Mouse (Mus musculus) right cerebral cortex, postnatal 4 days (tissue): ENCODE results near the gene Col15a1.

Source experiments
- DNase-seq: peaks from one replicate; pipeline ENCODE4 v3.0.0-alpha.2; 2022

Col15a1 gene

DNA sequence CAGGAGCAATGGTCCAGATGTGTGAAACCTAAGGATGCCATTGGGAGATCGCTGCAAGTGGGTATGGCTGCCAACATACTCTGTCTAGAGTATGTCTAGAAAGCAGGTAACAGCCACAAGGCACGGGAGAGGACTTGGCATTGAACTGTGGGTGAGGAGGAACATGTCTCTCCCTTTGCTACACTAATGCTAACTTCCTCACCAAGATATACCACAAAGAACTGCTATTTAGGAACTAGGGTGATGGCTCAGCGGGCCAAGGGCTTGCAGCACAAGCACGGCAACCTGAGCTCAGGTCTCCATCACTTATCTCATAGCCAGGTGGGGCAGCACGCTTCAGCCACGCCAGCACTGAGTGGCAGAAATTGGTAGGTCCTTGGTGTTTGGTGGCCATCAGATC is 103.5 kb downstream of the Col15a1 start:
- DNase-seq, result no peak

DNA sequence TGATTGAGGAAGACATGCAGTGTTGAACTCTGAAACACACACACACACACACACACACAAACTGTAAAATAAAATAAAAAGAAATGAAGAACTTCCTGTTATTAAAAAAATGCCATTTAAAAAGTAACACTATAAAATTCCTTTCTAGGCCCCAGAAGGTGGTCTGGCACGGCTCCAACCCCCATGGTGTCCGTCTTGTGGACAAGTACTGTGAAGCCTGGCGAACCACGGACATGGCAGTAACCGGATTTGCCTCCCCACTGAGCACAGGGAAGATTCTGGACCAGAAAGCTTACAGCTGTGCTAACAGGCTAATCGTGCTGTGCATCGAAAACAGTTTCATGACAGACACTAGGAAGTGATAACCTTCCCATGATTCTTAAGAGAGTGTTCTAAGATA is 104.0 kb downstream of the Col15a1 start:
- peak; percentile 42 for DNase-seq

DNA sequence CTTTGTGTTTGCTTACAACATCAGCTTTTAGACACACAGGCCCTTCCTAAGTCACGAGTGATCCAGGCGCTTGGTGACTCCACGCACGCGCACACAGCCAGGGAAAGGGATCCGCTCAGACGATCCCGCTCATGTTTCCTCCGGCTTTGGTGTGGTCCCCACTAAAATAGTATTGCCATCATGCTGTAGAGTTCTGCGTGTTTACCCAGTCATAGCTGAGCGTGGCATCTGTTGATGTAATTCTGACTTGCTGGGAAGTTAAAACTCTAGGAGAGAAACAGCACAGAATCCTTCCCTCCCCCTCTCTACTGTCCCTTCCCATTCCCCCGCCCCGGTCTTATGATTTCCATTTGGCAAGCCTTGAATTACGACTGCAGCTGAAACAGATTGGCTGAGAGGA is 104.7 kb downstream of the Col15a1 start:
- peak; percentile 59 for DNase-seq

DNA sequence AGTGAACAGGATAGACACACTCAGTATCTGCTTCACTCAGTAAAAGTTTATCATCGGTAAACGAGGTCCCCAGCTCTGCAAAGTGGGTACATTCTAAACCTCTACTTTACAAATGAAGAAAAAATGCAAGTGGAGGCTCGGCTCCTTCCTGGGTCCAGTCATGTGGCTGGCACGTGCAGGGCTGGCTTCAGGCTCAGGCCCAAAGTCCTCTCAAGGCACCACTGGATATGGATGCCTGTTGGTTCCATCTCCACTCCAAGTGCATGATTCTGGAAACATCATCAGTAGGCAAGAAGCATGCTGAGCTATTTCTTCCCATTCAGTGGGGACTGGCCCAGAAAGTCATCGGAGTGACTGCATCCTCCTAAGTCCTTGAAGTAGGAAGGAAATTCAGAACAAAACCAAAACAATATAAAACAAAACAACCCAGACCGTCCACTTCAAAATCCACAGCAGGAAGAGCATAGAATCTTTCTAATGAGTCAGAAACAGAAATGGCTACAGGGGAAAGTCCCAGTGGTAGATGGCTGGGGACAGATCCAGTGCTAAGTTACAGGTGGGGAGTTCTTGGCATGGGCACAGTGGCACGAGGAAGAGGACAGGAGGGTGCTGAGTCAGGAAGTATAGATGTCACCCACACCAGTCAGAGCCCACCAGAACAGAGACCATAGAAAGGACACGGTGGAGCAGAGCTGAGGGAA is 105.9 kb downstream of the Col15a1 start:
- DNase-seq, result no peak

DNA sequence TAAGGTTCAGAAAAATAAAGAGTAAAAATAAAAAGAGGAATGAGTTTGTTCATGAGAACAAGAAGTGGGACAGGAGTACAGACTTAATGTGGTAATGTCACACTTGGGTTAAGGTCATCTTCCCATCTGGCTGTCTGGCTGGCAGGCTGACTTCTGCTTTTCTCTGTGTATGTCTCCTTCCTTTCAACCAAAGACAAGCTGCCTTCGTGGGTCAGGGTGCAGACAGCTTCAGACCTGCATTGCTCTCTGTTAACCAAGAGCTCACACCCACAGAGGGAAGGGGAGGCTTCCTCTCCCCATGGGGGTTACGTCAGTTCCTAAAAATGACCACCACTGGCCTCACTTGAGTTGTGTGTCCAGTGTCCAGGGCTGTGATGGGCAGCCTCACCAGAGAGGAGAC is 107.5 kb downstream of the Col15a1 start:
- no peak for DNase-seq

DNA sequence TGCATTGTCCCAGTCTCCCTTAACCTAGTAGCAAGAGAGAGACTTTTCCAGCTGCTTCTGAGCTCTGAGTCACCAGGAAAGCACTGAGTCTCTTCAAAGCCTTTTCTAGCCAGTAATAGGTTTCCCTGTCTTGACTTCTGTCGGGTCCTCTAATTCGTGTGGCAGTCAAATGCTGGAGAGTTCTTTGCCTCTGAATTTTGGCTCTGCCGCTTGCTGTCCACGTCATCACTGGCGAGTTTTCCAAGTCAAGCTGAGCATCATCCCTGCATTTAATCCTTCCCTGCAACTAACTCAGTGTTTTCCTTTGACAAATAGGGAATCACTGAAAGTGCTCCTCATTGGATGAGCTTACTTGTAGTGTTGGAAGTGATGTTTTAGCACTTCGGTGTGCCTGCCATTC is 108.5 kb downstream of the Col15a1 start:
- no peak for DNase-seq

DNA sequence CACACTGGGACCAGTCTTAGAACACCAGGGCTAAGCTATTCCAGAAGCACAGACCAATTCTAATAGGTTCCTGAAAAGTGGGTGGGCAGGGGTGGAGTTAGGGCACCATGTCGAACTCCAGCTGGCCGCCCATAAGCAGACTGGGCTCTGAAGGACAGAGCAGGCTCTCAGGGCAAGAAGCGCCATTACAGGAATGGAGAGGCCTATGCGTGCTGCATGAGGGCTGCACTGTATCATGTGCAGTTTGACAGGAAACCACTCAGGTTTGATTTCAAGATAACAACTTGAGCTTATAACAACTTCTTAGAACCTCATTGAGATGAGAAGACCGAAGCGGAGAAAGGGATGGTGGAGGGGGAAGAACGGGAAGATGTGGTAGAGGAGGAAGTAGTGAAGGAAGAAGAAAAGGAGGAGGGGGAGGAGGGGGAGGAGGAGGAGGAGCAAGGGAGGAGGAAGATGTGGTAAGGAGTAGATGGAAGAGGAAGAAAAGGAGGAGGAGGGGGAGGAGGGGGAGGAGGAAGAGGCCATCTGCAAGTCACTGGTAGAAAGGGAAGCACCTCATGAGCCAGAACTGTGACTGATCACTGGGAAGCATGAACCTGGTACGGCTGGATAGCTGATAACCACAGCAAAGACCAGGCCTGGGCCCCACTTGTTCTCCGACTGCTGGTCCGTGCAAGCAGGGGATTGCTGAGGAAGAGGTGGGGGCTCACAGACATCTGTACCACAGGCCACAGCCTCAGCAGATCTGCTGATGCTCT is 111.8 kb downstream of the Col15a1 start:
- no peak for DNase-seq

DNA sequence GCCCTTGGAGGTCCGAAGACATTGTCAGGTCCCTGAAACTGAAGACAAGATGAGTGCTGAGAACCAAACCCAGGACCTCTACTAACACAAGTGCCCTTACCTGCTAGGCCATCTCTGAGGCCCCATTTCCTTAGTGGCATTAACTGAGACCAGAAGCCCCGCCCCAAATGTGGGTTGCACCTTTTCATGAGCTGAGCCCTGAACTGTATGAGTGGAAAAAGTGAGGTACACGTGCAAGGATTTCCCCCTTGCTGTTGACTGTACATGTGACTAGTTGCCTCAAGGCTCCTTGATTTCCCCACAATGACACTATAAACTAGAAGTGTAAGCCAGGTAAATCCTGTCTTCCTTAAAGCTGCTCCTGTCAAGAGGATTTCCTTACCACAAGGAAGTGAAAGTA is 114.4 kb downstream of the Col15a1 start:
- no peak for DNase-seq

DNA sequence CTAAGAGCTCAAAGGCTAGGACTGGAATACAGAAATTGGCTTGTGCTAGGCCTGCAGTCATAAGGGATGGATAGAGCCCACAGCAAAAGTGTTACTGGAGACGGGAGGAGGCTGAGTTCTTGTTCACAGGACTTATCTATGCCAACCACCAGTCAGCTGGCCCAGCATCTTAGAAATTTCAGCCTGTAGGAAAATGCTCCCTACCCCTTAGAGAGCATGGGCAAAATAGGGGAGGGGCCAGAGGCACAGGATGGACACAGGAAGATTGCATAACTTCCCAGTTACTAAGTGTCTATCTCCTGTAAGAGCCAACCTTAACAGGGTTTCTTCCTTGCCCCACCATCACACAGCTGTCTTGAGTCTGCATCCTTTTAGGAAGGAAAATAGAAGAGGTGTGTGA is 116.2 kb downstream of the Col15a1 start:
- DNase-seq, result no peak

DNA sequence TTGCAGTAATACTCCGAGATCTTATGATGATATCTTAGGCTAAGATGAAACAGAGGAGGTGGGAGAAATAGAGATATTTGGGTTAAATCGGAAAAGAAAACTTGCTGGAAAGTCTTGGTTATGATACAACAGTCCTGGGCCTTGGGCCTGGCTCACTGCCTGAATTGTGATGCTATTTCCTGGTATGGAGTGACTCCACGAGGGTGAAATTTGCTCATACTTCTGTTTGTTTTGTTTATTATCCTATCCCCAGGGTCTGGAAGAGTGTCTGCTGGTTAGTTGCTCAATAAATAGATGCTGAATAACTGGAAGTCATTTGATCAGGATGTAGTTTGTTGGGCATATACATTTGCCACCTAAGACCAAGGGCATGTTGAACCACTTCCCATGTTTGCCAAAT is 119.8 kb downstream of the Col15a1 start:
- DNase-seq, result no peak

DNA sequence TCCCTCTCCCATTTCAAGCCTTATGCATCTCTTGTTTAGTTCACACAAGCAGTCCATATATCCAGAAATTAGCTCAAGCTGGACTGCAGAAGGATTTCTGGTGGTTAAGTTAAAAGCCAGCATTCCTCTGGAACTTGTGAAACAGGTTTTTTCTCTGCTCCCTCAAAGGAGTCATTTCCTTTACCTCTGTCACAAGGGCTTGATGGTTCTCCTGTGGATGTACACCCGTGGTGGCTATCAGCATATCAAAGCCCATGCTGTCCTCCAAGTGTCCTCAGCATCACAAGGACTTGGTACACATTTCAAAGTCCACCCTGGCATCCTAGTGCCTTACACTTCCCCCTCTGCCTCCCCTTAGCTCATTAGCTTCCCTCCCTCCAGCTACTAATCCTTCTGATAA is 121.3 kb downstream of the Col15a1 start:
- DNase-seq, result no peak

DNA sequence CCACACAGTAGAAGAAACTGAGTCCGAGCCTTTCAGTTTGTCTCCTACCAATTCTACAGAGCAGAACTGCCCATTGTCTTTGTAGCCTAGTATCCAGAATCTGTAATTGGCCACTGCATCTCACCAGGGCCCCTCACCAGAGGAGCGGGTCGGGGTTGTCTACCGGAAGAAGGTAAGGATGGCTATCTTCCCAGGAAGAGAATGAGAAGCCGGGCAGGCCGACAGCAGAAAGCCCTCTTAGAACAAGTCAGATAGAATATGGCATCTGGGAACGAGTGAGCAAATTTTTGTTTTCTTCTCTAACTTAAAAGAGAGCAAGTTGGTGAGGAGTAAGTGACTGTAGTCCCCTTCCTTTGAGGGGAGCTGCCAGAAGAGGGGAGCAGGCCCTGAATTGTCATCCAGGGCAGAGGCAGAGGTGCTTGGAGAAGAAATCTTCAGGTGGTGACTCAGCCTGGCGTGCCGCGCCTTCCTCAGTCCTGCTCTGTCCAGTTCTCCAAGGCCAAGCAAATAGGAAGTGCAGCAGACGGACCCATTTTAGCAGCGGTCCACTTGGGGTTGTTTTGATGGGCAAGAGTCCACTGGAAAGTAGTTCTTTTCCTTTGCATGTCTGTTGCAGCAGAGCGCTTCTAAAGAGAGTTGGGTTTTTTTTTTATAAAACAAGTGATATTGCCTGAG is 122.6 kb downstream of the Col15a1 start:
- no peak for DNase-seq

DNA sequence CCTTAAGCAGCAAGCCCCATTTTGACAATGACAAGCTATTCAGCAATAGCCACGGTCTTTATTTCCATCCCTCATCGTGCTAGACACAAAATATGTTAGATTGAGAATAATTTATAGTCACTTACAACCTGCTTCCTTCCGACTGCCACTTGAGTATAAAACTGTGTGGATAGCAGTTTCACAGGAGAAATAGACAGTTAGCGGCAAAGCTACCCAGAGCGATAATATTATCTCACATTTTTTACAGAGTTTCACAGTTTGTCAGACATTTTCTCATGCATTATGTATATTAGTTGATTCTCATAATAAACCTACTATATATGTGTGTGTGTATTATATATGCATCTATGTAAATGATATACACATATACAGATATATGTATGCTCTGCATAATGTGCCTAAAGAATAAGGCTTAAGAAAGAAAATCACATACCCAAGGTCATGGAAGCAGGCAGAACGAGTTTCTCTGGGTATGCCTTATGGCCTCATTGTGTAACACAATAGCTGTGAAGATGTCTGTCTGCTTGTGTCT is 124.9 kb downstream of the Col15a1 start:
- no peak for DNase-seq

DNA sequence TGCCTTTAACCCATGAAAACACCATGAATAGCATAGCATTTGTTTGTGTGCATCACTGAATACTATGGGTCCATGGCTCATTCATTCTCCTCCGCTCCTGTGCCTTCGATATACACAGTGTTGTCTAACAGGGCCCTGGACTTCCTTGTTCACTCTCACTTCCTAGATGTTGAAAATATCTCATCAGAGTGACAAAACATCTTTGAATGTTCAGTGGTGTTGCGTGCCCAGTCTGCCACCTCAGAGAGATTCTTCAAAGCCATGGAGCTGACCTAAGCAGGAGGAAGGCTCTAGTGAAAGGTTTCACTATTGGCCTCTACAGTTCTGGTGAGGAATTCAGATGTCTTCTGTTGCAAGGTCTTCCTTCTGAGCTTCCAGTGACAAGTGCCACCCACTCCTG is 125.6 kb downstream of the Col15a1 start:
- no peak for DNase-seq

DNA sequence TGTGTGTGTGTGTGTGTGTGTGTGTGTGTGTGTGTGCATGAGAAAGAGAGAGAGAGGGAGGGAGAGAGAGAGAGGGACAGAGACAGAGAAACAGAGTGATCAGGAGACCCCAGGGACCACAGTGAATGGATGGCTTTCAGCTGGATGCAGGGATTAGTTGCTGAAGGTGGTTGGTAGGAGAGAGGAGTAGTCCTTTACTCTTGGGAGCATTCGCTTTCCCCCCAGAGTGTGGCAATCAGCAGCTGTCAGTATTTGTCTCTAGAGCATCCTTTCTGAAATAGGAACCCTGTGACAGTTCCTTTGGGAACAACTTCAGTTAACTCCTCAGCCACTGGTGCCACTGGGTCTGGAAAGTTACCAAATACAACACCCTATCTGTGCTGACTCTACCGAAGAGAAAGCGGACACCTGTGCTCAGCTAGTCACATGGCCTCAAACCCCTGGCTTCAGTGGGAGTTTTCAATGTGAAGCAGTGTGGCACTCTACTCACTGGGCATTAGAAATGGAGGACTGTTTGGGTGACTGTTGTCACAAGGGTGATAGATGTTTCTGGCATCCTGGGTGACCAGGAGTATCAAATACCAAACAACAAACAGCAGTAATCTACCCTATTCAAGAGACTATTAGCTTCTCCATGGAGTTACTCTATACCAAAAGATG is 129.1 kb downstream of the Col15a1 start:
- no peak for DNase-seq

DNA sequence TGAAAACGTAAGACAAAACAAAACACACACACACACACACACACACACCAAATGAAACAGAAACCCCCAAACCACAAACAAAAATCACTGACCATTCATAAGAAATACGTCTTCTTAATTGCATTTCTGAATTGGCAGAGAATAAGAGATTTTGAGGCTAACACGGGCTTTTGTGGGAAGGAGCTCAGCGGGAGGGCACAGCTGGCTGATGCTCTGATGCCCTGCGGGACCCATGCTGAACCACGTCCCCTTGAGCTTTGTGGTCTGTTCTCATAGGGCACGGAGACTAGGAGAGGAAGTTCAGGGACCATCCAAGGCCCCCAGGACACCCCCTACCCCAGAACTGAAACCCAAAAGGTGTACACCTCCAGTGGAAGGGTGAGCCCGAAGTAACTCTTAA is 134.7 kb downstream of the Col15a1 start:
- no peak for DNase-seq

DNA sequence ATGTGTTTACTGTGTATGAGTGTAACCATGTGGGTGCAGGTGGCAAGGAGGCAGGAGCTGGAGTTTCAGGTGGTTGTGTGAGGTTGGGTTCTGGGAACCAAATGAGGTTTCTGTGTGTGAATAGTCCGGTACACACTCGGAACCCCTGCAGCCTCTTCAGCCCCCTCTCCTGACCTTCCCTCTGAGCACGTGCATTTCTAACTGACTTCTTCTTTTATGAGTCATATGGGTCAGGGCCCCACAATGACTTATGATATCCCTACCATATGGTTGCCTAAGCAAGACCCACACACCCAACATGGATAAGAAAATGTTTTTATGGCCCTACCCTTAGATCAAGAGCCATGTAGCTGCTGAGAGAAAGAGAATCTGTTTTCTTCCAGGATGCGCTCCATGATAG is 139.1 kb downstream of the Col15a1 start:
- DNase-seq, result no peak

DNA sequence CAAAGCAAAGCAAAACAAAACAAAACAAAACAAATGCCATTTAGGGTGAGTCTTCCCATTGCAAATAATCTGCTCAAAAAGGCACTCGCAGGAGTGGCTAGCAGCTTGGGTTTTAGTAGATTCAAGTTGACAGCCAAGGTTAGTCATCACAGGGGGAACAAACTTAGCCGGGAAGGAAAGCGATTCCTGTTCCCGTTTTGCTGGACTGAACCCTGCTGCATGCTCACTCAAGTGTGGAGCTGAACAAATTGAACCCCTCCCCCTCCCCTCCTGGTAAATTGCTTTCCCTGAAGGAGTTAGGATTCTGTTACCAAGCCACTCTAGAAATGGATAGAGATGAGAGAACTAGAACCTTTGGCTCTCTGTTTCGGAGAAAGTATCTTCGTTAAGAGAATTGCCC is 141.8 kb downstream of the Col15a1 start:
- no peak for DNase-seq

DNA sequence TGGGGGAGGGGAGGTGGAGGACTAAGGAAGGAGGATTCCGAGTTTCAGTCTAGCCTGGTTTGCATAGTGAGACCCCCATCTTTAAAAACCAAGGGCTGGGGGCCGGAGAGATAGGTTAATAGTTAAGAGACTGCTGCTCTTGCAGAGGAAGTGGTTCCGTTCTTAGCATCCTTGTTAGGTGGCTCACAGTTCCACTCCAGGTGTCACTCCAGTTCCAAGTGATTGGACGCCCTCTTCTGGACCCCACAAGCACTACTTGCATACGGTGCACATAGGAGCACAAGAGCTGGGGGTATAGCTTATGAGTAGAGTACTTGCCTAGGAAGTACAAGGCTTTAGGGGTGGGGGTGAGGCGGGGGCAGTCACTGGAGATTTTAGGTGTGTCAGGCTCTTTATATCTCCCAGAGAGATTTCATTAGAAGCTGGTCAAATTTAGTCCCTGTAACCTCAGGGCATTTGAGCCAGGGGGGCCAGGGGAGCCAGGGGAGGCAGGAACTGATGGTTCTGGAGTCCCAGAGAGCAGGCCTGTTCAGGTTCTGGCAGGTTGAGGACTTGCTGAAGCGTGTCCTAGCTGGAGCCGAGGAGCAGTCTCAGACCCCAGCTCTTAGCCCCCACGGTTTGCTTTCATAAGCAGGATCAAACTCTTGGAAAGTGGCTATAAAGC is 143.6 kb downstream of the Col15a1 start:
- DNase-seq, result peak; percentile 33

DNA sequence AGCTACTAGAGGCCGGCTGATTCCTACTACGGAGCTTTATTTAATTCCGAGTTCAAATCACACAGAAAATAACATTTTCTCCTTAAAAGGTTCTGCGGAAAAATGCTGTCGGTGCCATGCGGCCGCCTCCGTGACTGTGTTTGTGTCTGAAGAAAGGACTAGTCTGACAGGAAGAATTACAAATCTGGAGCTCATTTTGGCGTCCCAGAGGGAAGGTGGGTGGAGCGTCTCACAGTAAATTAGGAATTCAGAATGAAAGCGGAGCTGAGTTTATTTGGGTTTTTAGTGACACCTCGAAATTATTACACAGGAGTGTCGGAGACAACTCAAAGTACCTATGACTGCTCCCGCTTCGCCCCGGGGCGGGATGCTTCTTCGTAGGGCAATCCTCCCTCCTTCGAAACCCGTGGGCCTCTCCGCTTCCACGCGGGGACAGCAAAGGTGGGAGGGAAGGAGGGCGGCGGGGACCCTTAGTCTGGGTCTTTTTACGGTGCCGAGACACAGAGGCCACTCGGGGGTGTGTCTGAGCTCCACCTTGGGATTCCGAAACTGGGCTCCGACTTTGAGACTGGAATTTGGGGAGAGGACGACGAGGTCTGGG is 144.2 kb downstream of the Col15a1 start:
- peak; percentile 37 for DNase-seq

DNA sequence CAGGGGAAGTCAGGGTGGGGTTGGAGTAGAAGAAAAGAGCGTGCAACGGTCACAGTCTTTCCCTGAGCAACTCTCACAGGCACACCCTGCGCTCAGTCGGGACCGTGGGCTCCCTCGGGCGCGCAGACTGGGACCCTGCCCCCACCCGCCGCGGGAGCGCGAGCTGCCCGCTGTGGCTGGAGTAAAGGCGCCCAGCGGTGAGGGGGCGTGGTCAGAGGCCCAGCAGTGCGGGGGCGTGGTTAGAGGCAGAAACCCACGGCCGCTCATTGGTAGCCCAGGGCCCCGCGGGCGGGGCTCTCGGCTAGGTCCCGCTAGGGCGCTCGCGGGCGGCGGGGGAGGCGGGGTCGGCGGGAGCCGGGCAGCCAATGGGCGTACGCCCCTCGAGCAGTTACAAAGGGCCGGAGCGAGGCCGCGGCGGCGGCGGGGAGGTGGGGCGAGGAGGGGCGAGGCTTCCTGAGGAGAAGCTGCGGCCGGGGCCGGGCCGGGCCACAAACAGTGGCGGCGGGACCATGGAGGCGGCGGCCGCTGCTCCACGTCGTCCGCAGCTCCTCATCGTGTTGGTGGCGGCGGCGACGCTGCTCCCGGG is 144.9 kb downstream of the Col15a1 start, which contains the start of gene Tgfbr1:
Gene Tgfbr1 (plus strand): TSS at position 420 of the 586 bp plus-strand sequence.
- DNase-seq, result peak; percentile 94
